Mouse (Mus musculus) left cerebral cortex, postnatal 25 days (tissue): ENCODE data around the gene Cryab. TPM values are rescaled to one million over a fixed set of nuclear protein-coding genes. Genes with fewer than 3 reads are reported as not detected.

Experiments used
- DNase-seq, 2 experiments: peaks; one replicate each; pipeline ENCODE4 v3.0.0; 2022; ENCODE audit warnings: low spot score in 2 of 2, mixed read lengths in 1 of 2
- intact Hi-C: fragments of 180-260 bp; cut with DNase I; formaldehyde crosslinking; loops from one replicate; pipeline ENCODE4 v1.15.1; 2025
- total RNA-seq, 2 experiments: library from RNA; stranded (reverse); gene quantifications; 2 replicates each; pipeline ENCODE4 v1.2.3; 2021

The Cryab gene
- 100 to 1,000 TPM; 125 to 140 TPM for total RNA-seq

GRCm38 (mm10) chr9:50751323-50751722 lies at the start of gene Cryab:
Gene Cryab (plus strand): TSS chr9:50751325.
- intact Hi-C loops = no loop called here
- no peak for DNase-seq

DNA sequence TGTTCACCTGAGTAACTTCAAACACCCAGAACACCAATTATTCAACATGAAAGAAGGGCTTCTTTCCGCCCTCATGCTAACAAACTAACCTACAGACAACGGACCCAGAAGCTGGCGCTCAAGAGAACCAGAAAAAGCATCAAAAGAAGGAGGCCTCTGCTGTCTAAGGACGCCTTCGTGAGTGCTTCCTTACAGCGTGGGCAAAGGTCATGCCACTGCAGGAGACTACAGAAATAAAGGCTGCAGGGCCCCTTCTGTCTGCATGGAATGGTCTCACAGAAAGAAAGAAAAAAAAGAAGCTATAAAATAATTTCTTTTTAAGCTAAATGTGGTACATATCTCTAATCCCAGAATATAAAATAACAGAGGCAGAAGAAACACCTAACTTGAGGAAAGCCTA lies 46.2 kb upstream of the Cryab start:
- intact Hi-C loops = loop anchor here (5.0 kb wide), 1 partner anchor 57 kb away; no protein-coding TSS in a partner anchor

DNA sequence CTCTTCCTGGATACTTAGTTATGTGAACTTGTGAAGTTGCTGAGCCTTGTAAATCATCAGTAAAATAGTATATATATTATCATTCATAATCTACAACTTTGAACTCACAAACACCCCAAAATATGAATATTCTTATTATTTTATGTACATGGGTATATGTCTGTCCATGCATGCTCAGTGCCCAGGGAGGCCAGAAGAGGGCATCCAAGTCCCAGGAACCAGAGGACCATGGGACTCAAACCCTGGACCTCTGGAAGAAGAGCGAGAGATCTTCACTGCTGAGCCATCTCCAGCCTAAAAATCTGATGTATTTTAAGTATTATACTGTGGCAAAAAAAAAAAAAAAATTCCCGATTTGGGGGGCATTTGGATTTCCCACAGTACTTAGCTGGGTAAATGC lies 42.0 kb upstream of the Cryab start:
- intact Hi-C loops = loop anchor here (2.0 to 5.0 kb wide), 2 partner anchors 26 to 53 kb away; no protein-coding TSS in a partner anchor

More for the DNA sequence above, 46.2 kb upstream of the Cryab start:
- no peak for DNase-seq

DNA sequence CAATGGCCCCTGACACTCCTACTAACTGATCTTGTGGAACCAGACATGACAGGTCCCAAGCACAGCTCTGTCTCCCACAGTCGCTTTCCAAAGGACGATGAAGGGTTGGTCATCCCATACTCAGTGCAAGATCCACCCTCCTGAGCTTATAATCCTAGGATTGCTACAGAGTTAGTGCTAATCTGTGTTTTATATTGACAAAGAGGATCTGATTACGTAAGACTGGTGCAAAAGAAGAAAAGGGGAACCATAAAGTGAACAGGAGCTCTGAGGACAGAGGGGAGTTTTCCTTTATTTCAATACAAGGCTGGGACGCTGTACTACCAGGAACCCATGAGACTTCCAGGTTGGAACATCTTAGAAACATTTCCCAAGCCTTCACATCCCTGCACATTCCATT lies 39.8 kb upstream of the Cryab start:
- DNase-seq = no peak
- intact Hi-C loops = no loop called here

More for the DNA sequence above, 42.0 kb upstream of the Cryab start:
- DNase-seq = no peak

GRCm38 (mm10) chr9:50714188-50714587 lies 36.9 kb upstream of the Cryab start:
- intact Hi-C loops = no loop called here
- no peak for DNase-seq

- DNase-seq = no peak
- intact Hi-C loops = no loop called here
Observed at GRCm38 (mm10) chr9:50718878-50719277, 32.2 kb upstream of the Cryab start.

DNA sequence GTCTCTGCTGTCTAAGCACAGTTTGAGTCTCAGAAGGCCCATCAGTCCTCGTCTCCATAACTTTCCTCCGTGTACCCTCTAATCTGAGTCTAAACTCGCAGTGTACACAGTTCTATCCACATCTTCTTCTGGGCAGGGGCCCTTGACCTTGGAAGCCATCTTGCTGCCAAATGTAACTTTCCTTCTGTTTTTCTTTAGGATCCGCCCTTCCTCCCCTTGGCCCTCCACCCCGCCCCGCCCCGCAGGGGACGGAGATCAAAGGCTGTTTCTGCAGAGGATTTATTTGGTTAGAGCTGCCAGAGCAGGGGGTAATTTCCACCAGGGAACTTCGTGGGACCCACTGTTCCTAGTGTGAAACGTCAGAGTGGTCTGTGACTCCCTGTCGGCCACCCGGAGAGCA lies 30.1 kb upstream of the Cryab start:
- DNase-seq = no peak
- intact Hi-C loops = no loop called here

GRCm38 (mm10) chr9:50722451-50722911 lies 28.6 kb upstream of the Cryab start:
- intact Hi-C loops = no loop called here
- no peak for DNase-seq

DNA sequence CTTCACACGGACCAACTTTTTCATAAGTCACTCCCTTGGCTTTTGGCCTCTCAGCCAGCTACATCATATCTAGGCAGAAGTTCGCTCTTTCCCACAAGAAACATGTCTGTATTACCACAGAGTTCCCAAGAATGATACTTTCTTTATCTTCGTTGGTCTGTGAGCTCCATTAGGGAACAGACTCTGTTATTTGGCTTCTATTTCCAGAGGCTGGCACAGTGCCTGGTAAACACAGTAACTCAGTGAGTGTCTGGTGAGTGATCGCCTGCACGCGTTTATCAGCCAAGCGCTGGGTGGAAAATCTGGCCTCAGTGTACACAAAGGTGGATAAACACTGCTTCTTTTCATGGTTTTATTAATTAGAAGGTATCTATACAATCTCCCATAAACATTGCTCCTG lies 27.7 kb upstream of the Cryab start:
- intact Hi-C loops = no loop called here
- DNase-seq = peak; percentile 49 to 56

DNA sequence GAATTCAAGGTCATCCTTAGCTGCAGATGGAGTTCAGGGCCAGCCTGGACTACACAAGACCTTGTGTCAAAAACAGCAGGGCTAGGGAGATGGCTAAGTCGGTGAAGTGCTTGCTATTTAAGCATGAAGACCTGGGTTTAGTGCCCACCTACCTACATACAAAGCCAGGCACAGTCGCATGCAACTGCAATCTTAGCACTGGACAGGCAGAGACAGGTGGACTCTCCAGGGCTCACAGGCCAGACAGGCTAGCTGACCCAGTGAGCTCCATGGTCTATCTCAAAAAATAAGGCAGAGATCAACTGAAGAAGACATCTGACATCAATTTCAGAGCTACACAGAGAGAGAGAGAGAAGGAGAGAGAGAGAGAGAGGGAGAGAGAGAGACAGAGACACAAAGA lies 27.0 kb upstream of the Cryab start:
- intact Hi-C loops = no loop called here
- no peak for DNase-seq

GRCm38 (mm10) chr9:50724661-50725330 lies 26.3 kb upstream of the Cryab start:
- intact Hi-C loops = loop anchor here (5.0 kb wide), 1 partner anchor 43 kb away; the partner anchor contains the start of gene Fdxacb1
- DNase-seq = no peak

GRCm38 (mm10) chr9:50725921-50726590 lies 25.1 kb upstream of the Cryab start:
- intact Hi-C loops = loop anchor here (5.0 kb wide), 1 partner anchor 41 kb away; the partner anchor contains the start of gene Fdxacb1
- no peak for DNase-seq

GRCm38 (mm10) chr9:50727171-50727924 lies 23.8 kb upstream of the Cryab start:
- intact Hi-C loops = loop anchor here (5.0 kb wide), 1 partner anchor 40 kb away; the partner anchor contains the start of gene Fdxacb1
- peak; percentile 73 to 89 for DNase-seq

DNA sequence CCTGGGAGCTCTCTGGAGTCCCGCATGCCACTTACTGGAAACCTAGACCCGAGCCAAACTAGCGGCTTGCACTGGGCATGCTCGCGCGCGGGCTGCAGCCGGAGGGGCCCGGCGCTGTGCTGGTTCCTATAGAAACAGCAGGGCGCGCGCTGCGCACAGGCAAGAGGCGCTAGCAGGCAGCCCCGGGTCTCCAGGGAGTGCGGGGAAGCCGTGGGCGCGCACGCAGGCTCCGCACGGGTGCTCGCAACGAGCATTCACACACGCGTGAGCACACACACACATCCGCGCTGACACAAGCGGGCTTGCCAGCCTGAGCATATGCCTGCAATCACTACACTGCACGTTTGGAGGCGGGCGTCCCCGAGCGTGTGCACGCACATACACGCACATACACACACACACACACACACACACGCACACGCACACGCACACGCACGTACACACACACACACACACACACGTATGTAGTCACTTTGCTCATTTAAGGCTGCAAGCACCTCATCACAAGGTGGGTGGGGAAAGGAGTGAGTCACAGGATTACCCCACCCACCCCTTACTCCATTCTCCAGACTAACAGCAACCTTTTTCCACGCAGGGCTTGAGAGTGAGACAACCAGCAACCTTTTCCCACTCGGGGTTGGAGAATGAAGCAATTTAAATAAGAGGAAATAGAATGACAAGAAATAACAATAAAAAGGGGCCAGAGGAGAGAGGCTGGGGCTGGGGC lies 23.0 kb upstream of the Cryab start:
- intact Hi-C loops = loop anchor here (5.0 kb wide), 1 partner anchor 39 kb away; the partner anchor contains the start of gene Fdxacb1
- peak; percentile 90 to 92 for DNase-seq

- intact Hi-C loops = loop anchor here (5.0 kb wide), 1 partner anchor 38 kb away; the partner anchor contains the start of gene Fdxacb1
- DNase-seq = no peak
Observed at GRCm38 (mm10) chr9:50729600-50729999, 21.5 kb upstream of the Cryab start.

DNA sequence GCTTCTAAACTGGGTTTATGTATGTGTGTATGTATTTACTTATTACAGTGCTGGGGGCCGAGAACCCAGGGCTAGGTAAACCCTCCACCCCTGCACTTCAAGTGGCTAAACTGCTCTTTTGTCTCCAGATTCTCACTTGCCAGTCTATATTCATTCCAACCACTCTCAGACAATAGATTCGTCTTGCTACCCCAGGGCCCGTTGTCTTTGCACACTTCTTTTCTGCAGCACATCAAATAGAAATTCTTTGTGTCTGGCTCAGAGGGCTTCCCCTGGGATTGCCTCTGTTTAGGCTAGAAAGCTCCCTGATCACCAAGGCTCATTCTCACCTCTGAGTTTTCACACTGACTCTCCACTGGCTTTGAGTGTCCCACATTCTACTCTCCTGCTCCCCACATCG lies 18.6 kb upstream of the Cryab start:
- intact Hi-C loops = no loop called here
- DNase-seq = no peak

GRCm38 (mm10) chr9:50734989-50735388 lies 16.1 kb upstream of the Cryab start:
- intact Hi-C loops = loop anchor here (2.0 kb wide), 2 partner anchors 26 to 76 kb away; partner anchors contain the start of gene Dlat
- DNase-seq = peak; percentile 51 to 57

DNA sequence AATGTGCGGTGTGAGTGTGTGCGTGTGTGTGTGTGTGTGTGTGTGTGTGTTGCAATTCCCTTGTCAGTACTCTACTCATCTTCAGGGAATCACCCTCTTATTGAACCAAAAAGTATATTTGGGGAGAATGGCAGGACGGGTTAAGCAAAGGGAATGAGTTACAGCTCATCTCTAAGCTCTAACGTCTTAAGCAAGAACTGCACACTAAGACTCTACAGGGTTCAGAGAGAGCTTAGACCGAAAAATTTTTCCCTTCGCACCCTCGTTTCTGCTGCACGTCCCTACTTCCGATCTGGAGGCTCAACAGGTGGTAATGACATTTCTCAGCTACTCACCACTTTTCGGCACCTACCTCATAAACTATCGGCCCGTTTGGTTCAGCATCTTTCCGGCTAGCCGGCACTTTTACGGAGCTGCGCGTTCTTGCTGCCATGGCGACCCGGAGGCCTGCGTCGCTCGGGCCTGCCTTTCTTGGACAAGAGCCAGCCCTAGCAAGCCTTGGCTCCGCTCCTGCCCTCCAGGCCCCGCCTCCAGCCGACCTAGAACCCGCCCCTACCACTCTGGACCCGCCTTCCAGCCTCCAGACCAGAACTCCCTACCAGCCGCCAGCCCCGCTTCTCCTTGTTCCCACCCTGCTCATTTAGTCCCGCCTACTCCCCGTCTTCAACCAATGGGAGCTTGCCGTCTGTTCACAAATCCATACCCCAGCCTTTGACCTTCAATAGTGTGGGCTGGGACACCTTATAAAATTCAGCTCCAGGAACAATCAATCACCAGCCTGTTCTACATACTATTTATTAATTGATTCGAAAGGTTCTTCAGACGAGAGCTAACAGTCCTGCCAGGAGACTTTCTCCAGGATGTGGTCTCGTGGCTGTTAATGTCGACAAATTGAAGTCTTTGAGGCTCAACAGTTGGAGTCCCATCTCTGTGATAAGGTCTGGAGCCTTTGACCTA lies 11.9 kb upstream of the Cryab start, which contains the start of gene Dixdc1:
Gene Dixdc1 (minus strand): TSS at position 604 of the 957 bp plus-strand sequence.
- intact Hi-C loops = loop anchor here (1.0 kb wide), 1 partner anchor 29 kb away; the partner anchor contains the start of gene Fdxacb1

More for the DNA sequence above, 11.9 kb upstream of the Cryab start, which contains the start of gene Dixdc1:
- DNase-seq = peak; percentile 87 to 90
